In the genomic region with DNA sequence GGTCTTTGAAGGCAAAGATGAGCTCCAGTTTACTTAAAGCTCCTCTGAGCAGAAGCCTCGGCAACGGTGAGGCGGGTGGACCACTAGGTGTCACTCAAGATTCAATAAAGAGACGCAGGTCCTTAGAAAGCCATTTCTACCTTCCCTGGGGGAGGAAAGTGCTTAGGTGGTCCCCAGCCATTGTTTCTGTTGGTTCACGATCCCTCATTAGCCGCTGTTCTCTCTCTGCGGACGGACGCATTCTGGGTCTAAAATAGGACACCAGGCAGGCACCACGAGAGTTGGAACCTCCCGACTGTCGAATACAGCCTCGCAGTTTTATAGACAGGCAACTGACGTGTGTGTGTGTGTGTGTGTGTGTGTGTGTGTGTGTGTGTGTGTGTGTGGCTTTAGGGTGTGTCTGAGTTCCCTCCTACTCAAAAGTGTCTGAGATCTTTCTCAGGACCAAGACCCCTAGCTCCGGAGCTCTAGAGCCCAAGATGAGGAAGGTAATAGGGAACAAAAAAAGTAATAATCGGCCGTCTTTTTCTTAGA, we compare ENCODE assay signal across 8 mouse cellular contexts. TPM values are rescaled to one million over a fixed set of nuclear protein-coding genes. Genes with fewer than 3 reads are reported as not detected.
DNase-seq lines count a peak whose midpoint lies in the region; ATAC-seq and TF ChIP-seq lines count a peak whose summit lies in the region.

No protein-coding gene starts in this region.

- peak; percentile 45 for DNase-seq in ES-E14 (ENCODE audit: low read depth, low spot score)
- peak; percentile 67 to 71 for DNase-seq in cerebellum, adult 2 months
- peak; percentile 67 to 91 for DNase-seq in frontal cortex, adult 2 months (ENCODE audit: extremely low spot score in 1 of 2, low spot score in 1 of 2)
- peak; percentile 80 for DNase-seq in hindbrain, embryonic 11.5 days (ENCODE audit: low spot score)
- DNase-seq in layer of hippocampus, postnatal 10 days (ENCODE audit: low spot score in 2 of 2), result peak; percentile 75 to 83
- peak; percentile 89 for DNase-seq in lung, postnatal 0 days (ENCODE audit: low spot score)
- DNase-seq in retina, adult 2 months (ENCODE audit: low read depth, low spot score), result peak; percentile 30
- DNase-seq in thymus, postnatal 25 days, result peak; percentile 77

- H3K4me1 ChIP-seq in ES-E14 (ENCODE audit: control insufficient read depth in 2 of 2, insufficient read depth in 2 of 2, low read length in 2 of 2, poor library complexity in 1 of 2), result peaks cover 0 to 4% of the 10 kb centered on the region in 2 experiments; a peak in 1 of 4 replicates
- peaks cover 11% of the 10 kb centered on the region for H3K4me1 ChIP-seq in cerebellum, adult 2 months (ENCODE audit: control insufficient read depth, insufficient read depth, low read length)
- no peaks in the 10 kb centered on the region; the same call in 1 of the 2 replicates for H3K4me1 ChIP-seq in hindbrain, embryonic 11.5 days (replicated peaks; ENCODE audit: control insufficient read depth, insufficient read depth, low read length)
- H3K4me1 ChIP-seq in lung, postnatal 0 days (ENCODE audit: insufficient read depth, low read depth, low read length), result peaks cover 11% of the 10 kb centered on the region; the same call in 1 of the 2 replicates

- ATAC-seq in hindbrain, embryonic 11.5 days (ENCODE audit: low FRiP score), result peak; percentile 44
- ATAC-seq in lung, postnatal 0 days, result peak; percentile 25

- peak; percentile 79 for TF ChIP-seq CTCF in cerebellum, adult 2 months (IDR thresholded peaks at IDR 0.05; ENCODE audit: borderline replicate concordance, insufficient read depth, low read depth, low read length)
- peak; percentile 78 for TF ChIP-seq CTCF in lung, postnatal 0 days (IDR thresholded peaks at IDR 0.05)

- WGBS in cerebellum, adult 2 months, result 7% methylated on average over 17 of the region's 17 CpGs
- WGBS in hindbrain, embryonic 11.5 days, result 22% methylated on average over 17 of the region's 17 CpGs
- 6% methylated on average over 17 of the region's 17 CpGs for WGBS in lung, postnatal 0 days

- H3K36me3 ChIP-seq in ES-E14 (ENCODE audit: control insufficient read depth, insufficient read depth, low read length, poor library complexity, severe bottlenecking), result no peaks in the 10 kb centered on the region
- H3K36me3 ChIP-seq in hindbrain, embryonic 11.5 days (ENCODE audit: control insufficient read depth, insufficient read depth, low read length), result no peaks in the 10 kb centered on the region
- H3K36me3 ChIP-seq in lung, postnatal 0 days (ENCODE audit: insufficient read depth, low read length), result no peaks in the 10 kb centered on the region

- no peak for TF ChIP-seq EP300 in lung, postnatal 0 days (IDR thresholded peaks at IDR 0.05)

- no peaks in the 10 kb centered on the region for H3K9me3 ChIP-seq in ES-E14 (ENCODE audit: control insufficient read depth, insufficient read depth, low read depth, low read length)
- H3K9me3 ChIP-seq in hindbrain, embryonic 11.5 days (ENCODE audit: control insufficient read depth, low read length), result no peaks in the 10 kb centered on the region
- no peaks in the 10 kb centered on the region for H3K9me3 ChIP-seq in lung, postnatal 0 days (ENCODE audit: low read length)

- H3K4me3 ChIP-seq in ES-E14 (ENCODE audit: insufficient read depth in 1 of 2, low read depth in 1 of 2, low read length in 2 of 2, poor library complexity in 1 of 2, severe bottlenecking in 1 of 2), result 0 out of 4 replicates have a peak overlapping the region, but pooled peaks of 1 of the 2 experiments have one; percentile 29
- H3K4me3 ChIP-seq in cerebellum, adult 2 months (replicated peaks; ENCODE audit: insufficient read depth, low read depth, low read length), result peak overlapping the region; percentile 34
- no peak overlapping the region for H3K4me3 ChIP-seq in hindbrain, embryonic 11.5 days (ENCODE audit: low read depth, low read length)
- H3K4me3 ChIP-seq in lung, postnatal 0 days (ENCODE audit: low read depth, low read length), result 0 out of 2 replicates have a peak overlapping the region, but pooled peaks have one; percentile 15

- in situ Hi-C loops in ES-E14 (cut with MboI; ENCODE audit: low sequenced_read_pairs in 2 of 2, unreplicated experiment in 2 of 2), result loop anchor here (5.0 to 25.0 kb wide), 3 partner anchors 171 to 486 kb away; no protein-coding TSS in a partner anchor

- no peak overlapping the region for H3K27ac ChIP-seq in ES-E14 (ENCODE audit: insufficient read depth, low read depth, low read length, poor library complexity, severe bottlenecking)
- no peak overlapping the region for H3K27ac ChIP-seq in cerebellum, adult 2 months (ENCODE audit: insufficient read depth, low read length)
- no peak overlapping the region for H3K27ac ChIP-seq in hindbrain, embryonic 11.5 days (ENCODE audit: low read depth, low read length)
- H3K27ac ChIP-seq in lung, postnatal 0 days (ENCODE audit: low read length), result peak overlapping the region; percentile 96

- peak overlapping the region; percentile 22; the same call in 1 of the 2 replicates for H3K4me2 ChIP-seq in hindbrain, embryonic 11.5 days (replicated peaks; ENCODE audit: low read depth, low read length)
- H3K4me2 ChIP-seq in lung, postnatal 0 days (replicated peaks; ENCODE audit: low read depth, low read length), result peak overlapping the region; percentile 47

- no peak for TF ChIP-seq POLR2A in cerebellum, adult 2 months (IDR thresholded peaks at IDR 0.05; ENCODE audit: borderline replicate concordance, insufficient read depth, low read length)

- H3K27me3 ChIP-seq in cerebellum, adult 2 months (ENCODE audit: control insufficient read depth, insufficient read depth, low read length), result no peaks in the 10 kb centered on the region
- no peaks in the 10 kb centered on the region for H3K27me3 ChIP-seq in hindbrain, embryonic 11.5 days (ENCODE audit: control insufficient read depth, insufficient read depth, low read length)
- H3K27me3 ChIP-seq in lung, postnatal 0 days (replicated peaks; ENCODE audit: insufficient read depth, low read length), result no peaks in the 10 kb centered on the region

- no peak overlapping the region for H3K9ac ChIP-seq in ES-E14 (ENCODE audit: insufficient read depth, low read depth, low read length, poor library complexity, severe bottlenecking)
- no peak overlapping the region for H3K9ac ChIP-seq in hindbrain, embryonic 11.5 days (ENCODE audit: low read depth, low read length)
- H3K9ac ChIP-seq in lung, postnatal 0 days (replicated peaks; ENCODE audit: low read depth), result no peak overlapping the region; the same call in 1 of the 2 replicates

TF ChIP-seq in ES-E14, 5 proteins besides CTCF, POLR2A, EP300 and RAD21:
- no peak for TF ChIP-seq MAFK (IDR thresholded peaks at IDR 0.05; ENCODE audit: insufficient read depth, low read depth, low read length)
- TF ChIP-seq ZC3H11A (IDR thresholded peaks at IDR 0.05; ENCODE audit: borderline replicate concordance, low read depth, low read length), result peak; percentile 66; the same call in 1 of the 2 replicates

RNA-seq across cellular contexts. Expression of a gene that starts 47.0 kb away (rescaled TPM):
- 1.1 and 1.6 TPM in 2 replicates for total RNA-seq in ES-E14 (2012; rRNA removed)
- 8.2 and 8.3 TPM in 2 replicates for polyA plus RNA-seq in cerebellum, adult 2 months (2012; rRNA removed)
- polyA plus RNA-seq in frontal cortex, adult 2 months (2012; rRNA removed), result 15.0 and 16.7 TPM in 2 replicates
- 3.3 and 4.5 TPM in 2 replicates for polyA plus RNA-seq in hindbrain, embryonic 11.5 days (2014; fragmentation: Nextera tagmentation; extraction: Ambion mirVana)
- 10 to 100 TPM; 48.8 to 50.3 TPM for total RNA-seq in layer of hippocampus, postnatal 10 days (2021)
- polyA plus RNA-seq in lung, postnatal 0 days (2015; fragmentation: Nextera tagmentation; extraction: Ambion mirVana), result 3.2 and 4.2 TPM in 2 replicates

Comparison
In these comparisons a context has a peak if more than half of its experiments do, and no peak if none do; other contexts are left out.
1. DNase-seq: peak in every context shown above with its lines; median percentile 89 in lung, postnatal 0 days; 80 in hindbrain, embryonic 11.5 days; 79 in frontal cortex, adult 2 months; 79 in layer of hippocampus, postnatal 10 days; 77 in thymus, postnatal 25 days; 69 in cerebellum, adult 2 months; 45 in ES-E14; 30 in retina, adult 2 months.